Mouse (Mus musculus): Measurements from ENCODE around the gene Arpc3. TPM values are rescaled to one million over a fixed set of nuclear protein-coding genes. Genes with fewer than 3 reads are reported as not detected.
A peak's percentile ranks its signal among the peaks of the same experiment; 100 is the strongest.

Arpc3 gene
- polyA plus RNA-seq, 1 experiment = 144 TPM

DNA sequence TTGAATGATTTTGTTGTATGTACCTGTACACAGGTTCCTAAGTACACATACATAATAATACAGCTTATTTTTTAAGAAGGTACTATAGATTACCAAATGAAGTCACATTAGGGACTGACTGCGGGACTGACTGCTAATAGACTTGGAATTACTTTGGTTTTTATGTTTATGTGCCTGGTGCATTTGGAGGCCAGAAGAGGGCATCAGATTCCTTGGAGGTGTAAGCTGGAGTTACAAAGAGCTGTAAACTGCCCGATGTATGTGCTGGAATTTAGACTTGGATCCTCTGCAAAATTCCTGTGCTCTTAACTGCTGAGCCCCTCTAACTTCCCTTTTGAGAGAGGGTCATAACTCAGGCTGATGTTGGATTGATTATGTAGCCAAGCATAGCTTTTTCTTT lies 33.9 kb downstream of the Arpc3 start:
- no peak for DNase-seq
- no peaks in the 10 kb centered on the region for H3K4me1 ChIP-seq (ENCODE audit: control insufficient read depth, insufficient read depth, low read length)
- WGBS = 62% methylated on average over 2 of the region's 2 CpGs
- TF ChIP-seq POLR2A (IDR thresholded peaks at IDR 0.05; ENCODE audit: borderline replicate concordance, extremely low read depth, low read depth, low read length) = no peak
- no peak for TF ChIP-seq CTCF (IDR thresholded peaks at IDR 0.05; ENCODE audit: insufficient read depth, low read length)
- no peak overlapping the region for H3K4me3 ChIP-seq (replicated peaks; ENCODE audit: extremely low read depth, low read depth, low read length)

DNA sequence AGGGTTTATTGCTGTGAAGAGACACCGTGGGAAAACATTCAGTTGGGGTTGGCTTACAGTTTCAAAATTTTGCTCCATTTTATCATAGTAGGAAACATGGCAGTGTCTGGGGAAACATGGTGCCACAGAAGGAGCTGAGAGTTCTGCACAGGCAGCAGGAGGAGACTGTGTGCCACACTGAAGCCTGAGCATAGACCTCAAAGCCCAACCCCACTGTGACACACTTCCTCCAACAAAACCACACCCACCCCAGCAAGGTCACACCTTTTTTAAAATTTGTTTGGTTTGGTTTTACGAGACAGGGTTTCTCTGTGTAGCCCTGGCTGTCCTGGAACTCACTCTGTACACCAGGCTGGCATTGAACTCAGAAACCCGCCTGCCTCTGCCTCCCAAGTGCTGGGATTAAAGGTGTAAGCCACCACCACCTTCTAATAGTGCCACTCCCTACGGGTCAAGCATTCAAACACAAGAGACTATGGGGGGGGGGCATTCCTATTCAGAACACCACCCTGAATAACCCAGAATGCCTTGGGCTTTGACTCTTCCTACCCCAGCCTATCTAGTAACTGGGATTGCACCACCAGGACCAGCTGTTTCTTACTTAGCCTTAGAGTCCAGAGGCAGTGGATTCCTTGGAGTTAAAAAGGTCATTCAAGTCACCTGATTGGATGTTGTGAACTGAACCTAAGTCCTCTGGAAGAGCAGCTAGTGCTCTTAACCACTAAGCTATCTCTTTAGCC lies 38.5 kb downstream of the Arpc3 start:
- WGBS = 83% methylated on average over 4 of the region's 4 CpGs
- no peak for TF ChIP-seq POLR2A (IDR thresholded peaks at IDR 0.05; ENCODE audit: borderline replicate concordance, extremely low read depth, low read depth, low read length)
- no peak for TF ChIP-seq CTCF (IDR thresholded peaks at IDR 0.05; ENCODE audit: insufficient read depth, low read length)
- H3K4me1 ChIP-seq (ENCODE audit: control insufficient read depth, insufficient read depth, low read length) = no peaks in the 10 kb centered on the region
- DNase-seq = no peak
- H3K4me3 ChIP-seq (replicated peaks; ENCODE audit: extremely low read depth, low read depth, low read length) = no peak overlapping the region

DNA sequence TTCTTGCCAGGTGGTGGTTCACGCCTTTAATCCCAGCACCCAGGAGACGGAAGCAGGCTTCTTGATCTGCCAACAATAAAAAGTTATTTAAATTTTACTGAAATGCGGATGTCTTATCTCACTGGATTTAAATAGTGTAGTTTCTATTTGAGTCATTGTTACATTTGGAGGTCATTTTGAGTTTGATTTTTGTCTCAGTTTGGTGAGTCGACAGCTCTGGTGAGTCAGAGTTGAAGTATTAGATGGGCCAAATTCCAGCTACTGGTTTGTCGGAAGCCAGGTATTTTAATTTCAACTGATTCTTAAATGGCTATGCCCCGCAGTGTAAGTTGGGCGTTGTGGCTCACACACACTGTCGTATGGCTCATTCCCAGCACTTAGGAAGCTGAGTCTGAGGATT lies 39.5 kb downstream of the Arpc3 start:
- no peak overlapping the region for H3K4me3 ChIP-seq (replicated peaks; ENCODE audit: extremely low read depth, low read depth, low read length)
- H3K4me1 ChIP-seq (ENCODE audit: control insufficient read depth, insufficient read depth, low read length) = no peaks in the 10 kb centered on the region
- TF ChIP-seq CTCF (IDR thresholded peaks at IDR 0.05; ENCODE audit: insufficient read depth, low read length) (no peak), POLR2A (IDR thresholded peaks at IDR 0.05; ENCODE audit: borderline replicate concordance, extremely low read depth, low read depth, low read length) (no peak)
- 88% methylated on average over 8 of the region's 8 CpGs for WGBS
- DNase-seq = no peak

DNA sequence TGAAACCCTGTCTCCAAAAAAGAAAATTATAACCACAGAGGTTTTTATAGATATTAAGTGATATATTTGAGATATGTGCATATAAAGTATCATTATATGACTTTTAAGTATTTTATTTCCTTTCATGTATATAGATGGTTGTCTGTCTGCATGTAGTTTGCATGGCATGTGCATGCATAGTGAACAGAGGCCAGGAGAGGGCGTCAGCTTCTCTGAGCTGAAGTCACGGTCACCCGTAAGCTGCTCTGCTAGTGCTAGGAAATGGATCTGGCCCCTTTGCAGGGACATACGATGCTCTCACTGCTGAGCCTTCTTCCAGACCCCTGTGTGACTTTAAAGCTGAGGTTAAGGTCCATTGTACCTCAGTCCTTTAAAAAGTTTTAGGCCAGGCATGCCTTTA lies 42.9 kb downstream of the Arpc3 start:
- no peak for TF ChIP-seq POLR2A (IDR thresholded peaks at IDR 0.05; ENCODE audit: borderline replicate concordance, extremely low read depth, low read depth, low read length)
- TF ChIP-seq CTCF (IDR thresholded peaks at IDR 0.05; ENCODE audit: insufficient read depth, low read length) = peak; percentile 26; the same call in 1 of the 2 replicates
- DNase-seq = no peak
- Histone ChIP-seq H3K4me1 (ENCODE audit: control insufficient read depth, insufficient read depth, low read length) (no peaks in the 10 kb centered on the region), H3K4me3 (replicated peaks; ENCODE audit: extremely low read depth, low read depth, low read length) (no peak overlapping the region)
- 82% methylated on average over 4 of the region's 4 CpGs for WGBS

DNA sequence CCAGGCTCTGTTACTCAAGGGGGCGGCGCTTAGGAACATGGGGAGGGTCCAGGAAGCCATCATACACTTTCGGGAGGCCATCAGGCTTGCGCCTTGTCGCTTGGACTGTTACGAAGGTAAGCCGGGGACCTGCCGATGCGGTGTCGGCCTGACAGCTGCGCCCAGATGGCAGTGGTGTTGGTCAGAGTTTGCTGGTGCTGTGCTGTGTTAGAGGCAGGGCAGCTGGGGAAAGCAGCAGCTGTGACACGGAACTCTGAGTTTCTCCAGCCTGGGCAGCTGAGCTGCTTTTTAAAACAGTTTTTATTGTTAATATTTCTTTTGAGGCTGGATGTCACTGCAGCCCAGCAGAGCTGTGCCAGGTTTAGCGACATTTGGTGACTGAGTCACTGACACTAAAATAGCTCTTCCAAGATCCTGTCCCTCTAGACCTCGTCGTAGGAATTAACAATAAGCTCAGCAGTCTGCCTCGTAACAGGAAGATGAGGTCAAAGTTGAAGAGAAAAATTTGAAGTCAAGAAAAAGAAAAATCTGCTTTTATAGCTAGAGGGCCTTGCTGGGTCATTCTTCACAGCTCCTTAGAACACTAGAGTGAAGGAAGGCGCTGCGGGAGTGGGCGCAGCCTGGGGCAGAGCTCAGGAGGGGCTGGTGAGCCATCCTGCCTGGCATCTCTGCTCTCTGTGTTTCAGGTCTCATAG lies 47.9 kb downstream of the Arpc3 start:
- DNase-seq = no peak
- TF ChIP-seq POLR2A (IDR thresholded peaks at IDR 0.05; ENCODE audit: borderline replicate concordance, extremely low read depth, low read depth, low read length) = no peak
- no peak for TF ChIP-seq CTCF (IDR thresholded peaks at IDR 0.05; ENCODE audit: insufficient read depth, low read length)
- Histone ChIP-seq H3K4me1 (ENCODE audit: control insufficient read depth, insufficient read depth, low read length) (no peaks in the 10 kb centered on the region), H3K4me3 (replicated peaks; ENCODE audit: extremely low read depth, low read depth, low read length) (no peak overlapping the region)
- WGBS = 63% methylated on average over 19 of the region's 19 CpGs

DNA sequence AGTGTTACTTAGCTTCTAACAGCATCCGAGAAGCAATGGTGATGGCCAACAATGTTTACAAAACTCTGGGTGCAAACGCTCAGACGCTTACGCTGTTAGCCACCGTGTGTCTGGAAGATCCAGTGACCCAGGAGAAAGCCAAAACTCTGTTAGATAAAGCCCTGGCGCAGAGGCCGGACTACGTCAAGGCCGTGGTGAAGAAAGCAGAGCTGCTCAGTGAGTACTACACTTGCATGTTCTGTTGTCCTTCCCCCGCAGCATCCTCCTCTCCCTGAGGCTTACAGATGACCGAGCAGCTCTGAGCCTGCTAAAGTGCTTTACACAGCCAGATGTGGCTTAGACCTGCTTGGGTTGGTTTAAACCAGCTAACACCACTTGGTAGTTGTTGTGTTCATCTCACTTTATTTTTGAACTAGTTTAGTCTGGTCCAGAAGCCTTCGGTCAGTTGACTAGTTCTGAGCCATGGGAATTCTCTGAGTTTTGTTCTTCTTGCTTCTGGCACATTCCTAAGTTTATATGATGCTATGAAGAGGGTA lies 48.5 kb downstream of the Arpc3 start:
- Histone ChIP-seq H3K4me3 (replicated peaks; ENCODE audit: extremely low read depth, low read depth, low read length) (no peak overlapping the region), H3K4me1 (ENCODE audit: control insufficient read depth, insufficient read depth, low read length) (no peaks in the 10 kb centered on the region)
- TF ChIP-seq CTCF (IDR thresholded peaks at IDR 0.05; ENCODE audit: insufficient read depth, low read length) (no peak), POLR2A (IDR thresholded peaks at IDR 0.05; ENCODE audit: borderline replicate concordance, extremely low read depth, low read depth, low read length) (no peak)
- no peak for DNase-seq
- 80% methylated on average over 12 of the region's 12 CpGs for WGBS

DNA sequence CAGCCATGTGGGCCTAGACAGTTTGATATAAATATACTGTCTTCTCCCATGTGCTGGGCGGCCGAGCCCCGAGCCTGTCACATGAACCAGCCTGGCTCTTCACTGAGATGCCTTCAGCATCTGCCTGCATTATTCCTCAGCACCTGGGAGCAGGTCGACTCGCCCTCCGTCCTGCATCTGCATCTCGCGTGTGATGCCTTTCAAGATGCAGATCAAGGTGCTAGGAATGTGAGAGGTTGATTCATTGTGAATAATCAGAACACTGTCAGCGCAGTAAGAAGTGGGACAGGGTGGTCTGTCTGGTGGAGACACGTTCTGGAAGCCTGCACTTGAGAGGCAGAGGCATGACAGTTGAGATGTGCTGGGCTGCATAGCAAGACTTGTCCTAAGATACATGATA lies 52.8 kb downstream of the Arpc3 start:
- TF ChIP-seq POLR2A (IDR thresholded peaks at IDR 0.05; ENCODE audit: borderline replicate concordance, extremely low read depth, low read depth, low read length) (no peak), CTCF (IDR thresholded peaks at IDR 0.05; ENCODE audit: insufficient read depth, low read length) (no peak)
- no peak overlapping the region for H3K4me3 ChIP-seq (replicated peaks; ENCODE audit: extremely low read depth, low read depth, low read length)
- 90% methylated on average over 10 of the region's 10 CpGs for WGBS
- H3K4me1 ChIP-seq (ENCODE audit: control insufficient read depth, insufficient read depth, low read length) = no peaks in the 10 kb centered on the region
- no peak for DNase-seq

DNA sequence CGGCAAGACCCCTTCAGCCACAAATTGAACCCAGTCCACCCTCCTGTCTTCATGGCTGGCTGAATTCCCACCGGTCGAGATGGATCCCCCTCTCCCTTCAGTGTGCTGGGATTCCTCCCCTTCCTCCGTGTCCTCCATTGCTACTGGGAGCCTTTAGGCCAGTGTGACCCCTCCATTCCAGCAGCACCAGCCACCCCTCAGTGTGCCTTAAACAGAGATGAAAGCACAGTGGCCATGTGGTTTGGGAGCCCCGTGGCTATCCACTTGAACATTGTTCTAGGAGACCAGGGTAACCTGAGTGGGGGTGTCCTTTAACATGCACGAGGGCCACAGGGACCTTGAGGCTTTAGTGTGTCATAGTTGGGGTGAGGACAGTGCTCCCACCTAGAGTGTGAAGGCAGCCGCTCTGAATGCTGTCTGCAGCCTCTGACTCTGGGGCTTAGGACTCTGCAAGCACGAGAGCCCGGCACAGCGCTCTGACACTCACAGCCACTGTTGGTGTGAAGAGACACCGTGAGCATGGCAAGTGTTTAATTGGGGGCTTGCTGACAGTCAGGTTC lies 53.5 kb downstream of the Arpc3 start:
- 86% methylated on average over 11 of the region's 11 CpGs for WGBS
- no peak for DNase-seq
- no peaks in the 10 kb centered on the region for H3K4me1 ChIP-seq (ENCODE audit: control insufficient read depth, insufficient read depth, low read length)
- no peak overlapping the region for H3K4me3 ChIP-seq (replicated peaks; ENCODE audit: extremely low read depth, low read depth, low read length)
- no peak for TF ChIP-seq CTCF (IDR thresholded peaks at IDR 0.05; ENCODE audit: insufficient read depth, low read length)
- TF ChIP-seq POLR2A (IDR thresholded peaks at IDR 0.05; ENCODE audit: borderline replicate concordance, extremely low read depth, low read depth, low read length) = no peak

DNA sequence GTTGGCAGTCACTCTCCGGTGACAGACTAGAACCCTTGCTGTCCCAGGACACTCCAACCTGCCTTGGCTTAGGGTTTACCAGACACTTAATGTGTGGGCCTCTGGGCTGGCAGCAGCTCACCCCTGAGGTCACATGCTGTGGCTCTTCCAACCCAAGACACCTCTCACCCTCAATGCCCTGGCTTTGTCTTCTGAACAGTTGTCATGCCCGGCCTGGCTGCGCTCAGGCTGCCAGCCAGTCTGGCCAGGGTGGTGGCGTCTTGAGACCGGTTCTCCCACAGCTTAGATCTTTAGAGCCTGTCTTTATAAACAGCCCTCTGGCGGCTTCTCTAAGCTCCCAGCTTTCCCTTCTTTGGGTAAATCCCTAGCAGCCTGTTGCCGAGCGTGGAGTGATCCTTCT lies 56.2 kb downstream of the Arpc3 start:
- WGBS = 78% methylated on average over 8 of the region's 8 CpGs
- Histone ChIP-seq H3K4me1 (ENCODE audit: control insufficient read depth, insufficient read depth, low read length) (no peaks in the 10 kb centered on the region), H3K4me3 (replicated peaks; ENCODE audit: extremely low read depth, low read depth, low read length) (no peak overlapping the region)
- DNase-seq = no peak
- TF ChIP-seq POLR2A (IDR thresholded peaks at IDR 0.05; ENCODE audit: borderline replicate concordance, extremely low read depth, low read depth, low read length) = no peak
- TF ChIP-seq CTCF (IDR thresholded peaks at IDR 0.05; ENCODE audit: insufficient read depth, low read length) = no peak

Data from lung, adult 2 months (tissue).